In the genomic region with DNA sequence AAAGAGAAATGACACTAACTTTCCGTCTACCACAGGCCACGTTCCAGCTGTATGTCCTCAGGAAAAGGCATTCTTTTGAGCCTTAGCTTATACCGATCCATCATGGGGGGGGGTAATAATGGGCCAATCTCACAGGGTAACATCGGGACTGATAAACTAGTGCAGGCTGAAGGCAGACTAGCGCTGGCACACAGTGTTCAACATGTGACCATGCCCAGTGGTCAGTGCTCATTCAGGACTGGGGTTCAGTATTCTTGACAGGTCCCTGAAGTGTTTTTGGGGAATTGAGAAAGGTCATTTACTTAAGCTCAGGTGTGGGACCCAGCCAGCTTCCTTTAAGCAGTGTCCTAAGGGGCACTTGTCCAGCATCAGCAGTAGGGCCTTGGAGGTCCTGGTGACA, we compare ENCODE assay signal across 11 mouse cellular contexts.
"Had no signal": no experiment of that assay in that cellular context is flagged by ENCODE, and none has a peak within 500 bp of the region (broad histone marks: within the 10 kb centered on the region; RNA-seq: fewer than 3 reads in every experiment).

No protein-coding gene starts in this region.

- DNase-seq: right cerebral cortex, postnatal 14 days; thymus, adult 18-20 months; thymus, postnatal 14 days had no signal

- ATAC-seq: inflammation-experienced regulatory T-cells, adult 6 months; intestine, postnatal 0 days; midbrain, embryonic 13.5 days had no signal

- H3K4me1 ChIP-seq: limb, embryonic 10.5 days; liver, embryonic 15.5 days; stomach, embryonic 15.5 days had no signal

- H3K9ac ChIP-seq: liver, embryonic 15.5 days; midbrain, embryonic 13.5 days; stomach, embryonic 15.5 days had no signal

- H3K4me2 ChIP-seq: liver, embryonic 11.5 days; liver, embryonic 15.5 days; midbrain, embryonic 13.5 days; stomach, embryonic 15.5 days had no signal

- H3K27me3 ChIP-seq: liver, embryonic 15.5 days; midbrain, embryonic 13.5 days; stomach, embryonic 15.5 days had no signal

- H3K9me3 ChIP-seq: limb, embryonic 10.5 days; liver, embryonic 15.5 days; midbrain, embryonic 13.5 days; stomach, embryonic 15.5 days had no signal

- H3K4me3 ChIP-seq: limb, embryonic 10.5 days; liver, embryonic 15.5 days; midbrain, embryonic 13.5 days; myocyte; stomach, embryonic 15.5 days had no signal

- H3K27ac ChIP-seq: limb, embryonic 10.5 days; liver, embryonic 15.5 days; midbrain, embryonic 13.5 days; stomach, embryonic 15.5 days had no signal

- H3K36me3 ChIP-seq: liver, embryonic 15.5 days had no signal
